Mouse (Mus musculus): ENCODE data around the gene Rhoa. TPM values are rescaled to one million over a fixed set of nuclear protein-coding genes. Genes with fewer than 3 reads are reported as not detected.

Gene Rhoa
- total and polyA plus RNA-seq, 3 experiments = 110 to 234 (median 216) TPM

DNA sequence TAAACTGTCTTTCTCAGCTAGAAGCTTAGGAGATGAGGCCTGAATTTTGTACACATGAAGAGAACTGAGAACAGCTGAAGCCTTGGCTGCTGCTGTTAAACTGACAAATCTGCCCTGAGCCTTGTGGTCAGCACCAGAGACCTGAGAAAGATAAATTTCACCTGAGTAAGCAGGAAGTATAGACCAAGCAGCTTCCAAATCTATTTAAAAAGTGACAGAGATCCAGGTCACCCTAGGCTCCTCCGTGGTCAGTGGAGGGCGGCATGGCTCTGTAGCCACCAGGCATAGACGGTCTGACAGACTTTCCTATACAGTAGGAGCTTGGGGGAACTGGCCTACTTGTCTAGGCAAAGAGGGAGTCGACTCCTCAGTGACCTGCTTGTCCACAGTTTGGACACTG, 80.9 kb downstream of the Rhoa start:
- Histone ChIP-seq H3K36me3 (ENCODE audit: control insufficient read depth, insufficient read depth, low read length) (peaks cover 2% of the 10 kb centered on the region; the same call in 1 of the 2 replicates), H3K27ac (no peak overlapping the region), H3K79me2 (replicated peaks; ENCODE audit: control insufficient read depth, insufficient read depth, low read length) (no peaks in the 10 kb centered on the region), H3K4me1 (ENCODE audit: control insufficient read depth, insufficient read depth, low read length) (no peaks in the 10 kb centered on the region), H3K27me3 (ENCODE audit: control insufficient read depth, insufficient read depth, low read length) (no peaks in the 10 kb centered on the region), H3K4me3 (no peak overlapping the region), H3K9ac (ENCODE audit: low read depth, low read length) (no peak overlapping the region)
- TF ChIP-seq EP300 (IDR thresholded peaks at IDR 0.05; ENCODE audit: insufficient read depth, low read depth, low read length) = no peak
- TF ChIP-seq POLR2A (IDR thresholded peaks at IDR 0.05; ENCODE audit: insufficient read depth, low read depth, low read length) = no peak
- no peak for TF ChIP-seq CTCF (IDR thresholded peaks at IDR 0.05)
- no peak for DNase-seq
- intact Hi-C loops (cut with DNase I) = no loop called here
- 79% methylated on average over 4 of the region's 4 CpGs for WGBS

Other genes starting within 250 kb of the Rhoa start
- not detected for gene Mst1, start 225.7 kb upstream of the Rhoa start, total RNA-seq (2021)
- 0.59 TPM in 1 of 2 replicates, not detected in the other for gene Mst1, start 225.7 kb upstream of the Rhoa start, polyA plus RNA-seq (2012; rRNA removed)
- gene Rnf123, start 222.8 kb upstream of the Rhoa start, total RNA-seq (2021) = 10 to 100 TPM; 79.3 to 86.7 TPM
- gene Rnf123, start 222.8 kb upstream of the Rhoa start, polyA plus RNA-seq (2012; rRNA removed) = 114 and 126 TPM in 2 replicates
- gene Apeh, start 211.5 kb upstream of the Rhoa start, total RNA-seq (2021) = 10 to 100 TPM; 37.6 to 39.3 TPM
- 58.0 and 92.7 TPM in 2 replicates for gene Apeh, start 211.5 kb upstream of the Rhoa start, polyA plus RNA-seq (2012; rRNA removed)
- under 1 TPM; 0.03 to 0.05 TPM for gene Bsn, start 115.7 kb upstream of the Rhoa start, total RNA-seq (2021)
- 0.06 and 0.10 TPM in 2 replicates for gene Bsn, start 115.7 kb upstream of the Rhoa start, polyA plus RNA-seq (2012; rRNA removed)
- gene Dag1, start 42.2 kb upstream of the Rhoa start, total RNA-seq (2021) = 100 to 1,000 TPM; 305 to 347 TPM
- gene Dag1, start 42.2 kb upstream of the Rhoa start, polyA plus RNA-seq (2012; rRNA removed) = 124 and 157 TPM in 2 replicates
- 10 to 100 TPM; 21.0 to 21.5 TPM for gene Nicn1, start 15.7 kb upstream of the Rhoa start, total RNA-seq (2021)
- gene Nicn1, start 15.7 kb upstream of the Rhoa start, polyA plus RNA-seq (2012; rRNA removed) = 24.1 and 37.1 TPM in 2 replicates
- gene Amt, start 9.3 kb upstream of the Rhoa start, total RNA-seq (2021) = 1 to 10 TPM; 4.0 to 4.6 TPM
- 4.8 and 9.2 TPM in 2 replicates for gene Amt, start 9.3 kb upstream of the Rhoa start, polyA plus RNA-seq (2012; rRNA removed)
- 10 to 100 TPM; 50.5 to 52.8 TPM for gene Tcta, start within 50 bp of the Rhoa start, total RNA-seq (2021)
- gene Tcta, start within 50 bp of the Rhoa start, polyA plus RNA-seq (2012; rRNA removed) = 64.8 and 82.4 TPM in 2 replicates
- gene Gpx1, start 32.8 kb downstream of the Rhoa start, total RNA-seq (2021) = 100 to 1,000 TPM in 1 of 2 experiments, 10 to 100 TPM in 1; 92.2 to 130 TPM
- 212 and 327 TPM in 2 replicates for gene Gpx1, start 32.8 kb downstream of the Rhoa start, polyA plus RNA-seq (2012; rRNA removed)
- gene Usp4, start 41.7 kb downstream of the Rhoa start, total RNA-seq (2021) = 10 to 100 TPM; 66.1 to 74.8 TPM
- gene Usp4, start 41.7 kb downstream of the Rhoa start, polyA plus RNA-seq (2012; rRNA removed) = 52.7 and 68.6 TPM in 2 replicates
- gene 1700102P08Rik, start 86.7 kb downstream of the Rhoa start, total RNA-seq (2021) = under 1 TPM; 0.57 to 0.68 TPM
- 0.25 and 0.44 TPM in 2 replicates for gene 1700102P08Rik, start 86.7 kb downstream of the Rhoa start, polyA plus RNA-seq (2012; rRNA removed)
- gene Ccdc36, start 122.4 kb downstream of the Rhoa start, total RNA-seq (2021) = not detected
- gene Ccdc36, start 122.4 kb downstream of the Rhoa start, polyA plus RNA-seq (2012; rRNA removed) = not detected in 2 replicates
- gene BC048562, start 130.4 kb downstream of the Rhoa start, total RNA-seq (2021) = not detected
- gene BC048562, start 130.4 kb downstream of the Rhoa start, polyA plus RNA-seq (2012; rRNA removed) = not detected in 2 replicates
- 10 to 100 TPM; 22.5 to 26.6 TPM for gene Ccdc71, start 154.4 kb downstream of the Rhoa start, total RNA-seq (2021)
- gene Ccdc71, start 154.4 kb downstream of the Rhoa start, polyA plus RNA-seq (2012; rRNA removed) = 14.7 and 16.7 TPM in 2 replicates
- 1 to 10 TPM; 4.9 to 5.8 TPM for gene Klhdc8b, start 155.5 kb downstream of the Rhoa start, total RNA-seq (2021)
- 21.5 and 26.6 TPM in 2 replicates for gene Klhdc8b, start 155.5 kb downstream of the Rhoa start, polyA plus RNA-seq (2012; rRNA removed)
- 100 to 1,000 TPM; 326 to 360 TPM for gene Lamb2, start 173.6 kb downstream of the Rhoa start, total RNA-seq (2021)
- gene Lamb2, start 173.6 kb downstream of the Rhoa start, polyA plus RNA-seq (2012; rRNA removed) = 272 and 392 TPM in 2 replicates
- 10 to 100 TPM; 83.2 to 91.9 TPM for gene Usp19, start 184.5 kb downstream of the Rhoa start, total RNA-seq (2021)
- 110 and 147 TPM in 2 replicates for gene Usp19, start 184.5 kb downstream of the Rhoa start, polyA plus RNA-seq (2012; rRNA removed)
- gene Qars, start 201.6 kb downstream of the Rhoa start, total RNA-seq (2021) = 10 to 100 TPM; 68.4 to 76.3 TPM
- 108 and 173 TPM in 2 replicates for gene Qars, start 201.6 kb downstream of the Rhoa start, polyA plus RNA-seq (2012; rRNA removed)
- gene Qrich1, start 210.7 kb downstream of the Rhoa start, total RNA-seq (2021) = 10 to 100 TPM; 57.8 to 64.2 TPM
- 55.6 and 70.1 TPM in 2 replicates for gene Qrich1, start 210.7 kb downstream of the Rhoa start, polyA plus RNA-seq (2012; rRNA removed)